Mouse (Mus musculus): ENCODE data around the gene Ddx46. TPM values are rescaled to one million over a fixed set of nuclear protein-coding genes. Genes with fewer than 3 reads are reported as not detected.

Ddx46 gene
- total RNA-seq (2018; cell fraction: chromatin; rRNA removed), result 100 to 1,000 TPM in 15 of 26 experiments, 10 to 100 TPM in 11; 43.6 to 182 (median 110) TPM
- total RNA-seq (2018; cell fraction: cytosol; rRNA removed), result 10 to 100 TPM; 16.3 to 32.9 (median 26.4) TPM
- total RNA-seq (2018; cell fraction: nucleus; rRNA removed), result 10 to 100 TPM; 35.0 to 97.8 (median 52.3) TPM
- polyA plus RNA-seq (2018), result 30.1 to 38.6 TPM (median 34.6 TPM) in 3 replicates

GRCm38 (mm10) chr13:55634639-55635127 lies at the start of gene Ddx46:
Gene Ddx46 (plus strand): TSS chr13:55635027.
- WGBS (ENCODE audit: missing documents), result 5% methylated on average over 30 of the region's 30 CpGs
- Histone ChIP-seq H3K27ac (no peak within 1 kb of the TSS), H3K36me3 (ENCODE audit: inconsistent target) (peaks cover 27% of the 10 kb centered on the region), H3K4me3 (ENCODE audit: inconsistent target) (peak within 1 kb of the TSS; percentile 68), H3K79me2 (ENCODE audit: inconsistent target) (peaks cover 36% of the 10 kb centered on the region)

- no peak overlapping the region for H3K4me3 ChIP-seq (ENCODE audit: inconsistent target)
- 88% methylated on average over 3 of the region's 4 CpGs for WGBS (ENCODE audit: missing documents)
Measured at GRCm38 (mm10) chr13:55591961-55592490, 42.8 kb upstream of the Ddx46 start.

GRCm38 (mm10) chr13:55592512-55593253 lies 42.1 kb upstream of the Ddx46 start:
- 5% methylated on average over 29 of the region's 29 CpGs for WGBS (ENCODE audit: missing documents)
- Histone ChIP-seq H3K79me2 (ENCODE audit: inconsistent target) (peaks cover 21% of the 10 kb centered on the region), H3K27ac (peak overlapping the region; percentile 59), H3K36me3 (ENCODE audit: inconsistent target) (peaks cover 27% of the 10 kb centered on the region), H3K4me3 (ENCODE audit: inconsistent target) (peak overlapping the region; percentile 98)

More at GRCm38 (mm10) chr13:55591961-55592490, 42.8 kb upstream of the Ddx46 start:
- Histone ChIP-seq H3K27ac (no peak overlapping the region), H3K36me3 (ENCODE audit: inconsistent target) (peaks cover 23% of the 10 kb centered on the region), H3K79me2 (ENCODE audit: inconsistent target) (peaks cover 21% of the 10 kb centered on the region)

- Histone ChIP-seq H3K4me3 (ENCODE audit: inconsistent target) (peak overlapping the region; percentile 98), H3K36me3 (ENCODE audit: inconsistent target) (peaks cover 27% of the 10 kb centered on the region), H3K27ac (peak overlapping the region; percentile 59), H3K79me2 (ENCODE audit: inconsistent target) (peaks cover 21% of the 10 kb centered on the region)
- WGBS (ENCODE audit: missing documents), result under 1% methylated on average over 30 of the region's 31 CpGs
Measured at GRCm38 (mm10) chr13:55593254-55593747, 41.5 kb upstream of the Ddx46 start.

GRCm38 (mm10) chr13:55595375-55595774 lies 39.5 kb upstream of the Ddx46 start:
- Histone ChIP-seq H3K36me3 (ENCODE audit: inconsistent target) (peaks cover 27% of the 10 kb centered on the region), H3K27ac (no peak overlapping the region), H3K79me2 (ENCODE audit: inconsistent target) (peaks cover 26% of the 10 kb centered on the region), H3K4me3 (ENCODE audit: inconsistent target) (no peak overlapping the region)
- 92% methylated on average over 11 of the region's 12 CpGs for WGBS (ENCODE audit: missing documents)

GRCm38 (mm10) chr13:55596802-55597201 lies 38.0 kb upstream of the Ddx46 start:
- 97% methylated on average over 12 of the region's 12 CpGs for WGBS (ENCODE audit: missing documents)
- no peak overlapping the region for H3K4me3 ChIP-seq (ENCODE audit: inconsistent target)
- peaks cover 27% of the 10 kb centered on the region for H3K36me3 ChIP-seq (ENCODE audit: inconsistent target)
- peaks cover 39% of the 10 kb centered on the region for H3K79me2 ChIP-seq (ENCODE audit: inconsistent target)
- H3K27ac ChIP-seq, result no peak overlapping the region

- peak within 1 kb of the TSS; percentile 91 for H3K27ac ChIP-seq
Measured at GRCm38 (mm10) chr13:55599566-55600540, 35.0 kb upstream of the Ddx46 start, which contains the start of gene B4galt7. Gene B4galt7 (plus strand): TSS chr13:55599896.

GRCm38 (mm10) chr13:55600657-55601056 lies 34.2 kb upstream of the Ddx46 start:
- H3K27ac ChIP-seq, result peak overlapping the region; percentile 91
- WGBS (ENCODE audit: missing documents), result 1% methylated on average over 9 of the region's 9 CpGs
- H3K36me3 ChIP-seq (ENCODE audit: inconsistent target), result peaks cover 32% of the 10 kb centered on the region
- peaks cover 53% of the 10 kb centered on the region for H3K79me2 ChIP-seq (ENCODE audit: inconsistent target)
- peak overlapping the region; percentile 97 for H3K4me3 ChIP-seq (ENCODE audit: inconsistent target)

More at GRCm38 (mm10) chr13:55599566-55600540, 35.0 kb upstream of the Ddx46 start, which contains the start of gene B4galt7:
- Histone ChIP-seq H3K4me3 (ENCODE audit: inconsistent target) (peak within 1 kb of the TSS; percentile 97), H3K36me3 (ENCODE audit: inconsistent target) (peaks cover 35% of the 10 kb centered on the region), H3K79me2 (ENCODE audit: inconsistent target) (peaks cover 51% of the 10 kb centered on the region)
- WGBS (ENCODE audit: missing documents), result 7% methylated on average over 51 of the region's 51 CpGs

GRCm38 (mm10) chr13:55601611-55602010 lies 33.2 kb upstream of the Ddx46 start:
- Histone ChIP-seq H3K36me3 (ENCODE audit: inconsistent target) (peaks cover 30% of the 10 kb centered on the region), H3K79me2 (ENCODE audit: inconsistent target) (peaks cover 53% of the 10 kb centered on the region), H3K4me3 (ENCODE audit: inconsistent target) (peak overlapping the region; percentile 97; the same call in 1 of the 2 replicates), H3K27ac (peak overlapping the region; percentile 91; the same call in 1 of the 2 replicates)
- WGBS (ENCODE audit: missing documents), result 12% methylated on average over 3 of the region's 3 CpGs

- H3K36me3 ChIP-seq (ENCODE audit: inconsistent target), result peaks cover 50% of the 10 kb centered on the region
- no peak overlapping the region for H3K4me3 ChIP-seq (ENCODE audit: inconsistent target)
- peaks cover 53% of the 10 kb centered on the region for H3K79me2 ChIP-seq (ENCODE audit: inconsistent target)
- no peak overlapping the region for H3K27ac ChIP-seq
- 89% methylated on average over 3 of the region's 3 CpGs for WGBS (ENCODE audit: missing documents)
Measured at GRCm38 (mm10) chr13:55604606-55605005, 30.2 kb upstream of the Ddx46 start.

GRCm38 (mm10) chr13:55606899-55607623 lies 27.8 kb upstream of the Ddx46 start:
- H3K27ac ChIP-seq, result no peak overlapping the region
- H3K79me2 ChIP-seq (ENCODE audit: inconsistent target), result peaks cover 33% of the 10 kb centered on the region
- no peak overlapping the region for H3K4me3 ChIP-seq (ENCODE audit: inconsistent target)
- WGBS (ENCODE audit: missing documents), result 93% methylated on average over 10 of the region's 10 CpGs
- H3K36me3 ChIP-seq (ENCODE audit: inconsistent target), result peaks cover 68% of the 10 kb centered on the region

- Histone ChIP-seq H3K79me2 (ENCODE audit: inconsistent target) (peaks cover 28% of the 10 kb centered on the region), H3K4me3 (ENCODE audit: inconsistent target) (no peak overlapping the region), H3K36me3 (ENCODE audit: inconsistent target) (peaks cover 68% of the 10 kb centered on the region), H3K27ac (no peak overlapping the region)
- WGBS (ENCODE audit: missing documents), result 100% methylated on average over 1 of the region's 2 CpGs
Measured at GRCm38 (mm10) chr13:55607624-55608006, 27.2 kb upstream of the Ddx46 start.

GRCm38 (mm10) chr13:55611996-55612395 lies 22.8 kb upstream of the Ddx46 start:
- peaks cover 42% of the 10 kb centered on the region for H3K36me3 ChIP-seq (ENCODE audit: inconsistent target)
- 98% methylated on average over 7 of the region's 7 CpGs for WGBS (ENCODE audit: missing documents)
- H3K79me2 ChIP-seq (ENCODE audit: inconsistent target), result no peaks in the 10 kb centered on the region
- no peak overlapping the region for H3K4me3 ChIP-seq (ENCODE audit: inconsistent target)
- no peak overlapping the region for H3K27ac ChIP-seq
